Mouse (Mus musculus): ENCODE data around the gene Aqp5. TPM values are rescaled to one million over a fixed set of nuclear protein-coding genes. Genes with fewer than 3 reads are reported as not detected.

Gene Aqp5
- polyA plus RNA-seq, 1 experiment: not detected

GRCm38 (mm10) chr15:99594951-99595350 lies 4.4 kb downstream of the Aqp5 start:
- Histone ChIP-seq H3K4me3 (ENCODE audit: insufficient read depth, low read length) (no peak overlapping the region), H3K27ac (ENCODE audit: insufficient read depth, low read depth, low read length) (no peak overlapping the region), H3K4me1 (ENCODE audit: control insufficient read depth, insufficient read depth, low read length) (no peaks in the 10 kb centered on the region)
- no peak for TF ChIP-seq CTCF (IDR thresholded peaks at IDR 0.05; ENCODE audit: low read depth, low read length)
- TF ChIP-seq POLR2A (IDR thresholded peaks at IDR 0.05; ENCODE audit: borderline replicate concordance, low read depth, low read length): no peak

- TF ChIP-seq CTCF (IDR thresholded peaks at IDR 0.05; ENCODE audit: low read depth, low read length): peak; percentile 92
- TF ChIP-seq POLR2A (IDR thresholded peaks at IDR 0.05; ENCODE audit: borderline replicate concordance, low read depth, low read length): no peak
- Histone ChIP-seq H3K4me3 (ENCODE audit: insufficient read depth, low read length) (no peak overlapping the region), H3K27ac (ENCODE audit: insufficient read depth, low read depth, low read length) (no peak overlapping the region), H3K4me1 (ENCODE audit: control insufficient read depth, insufficient read depth, low read length) (no peaks in the 10 kb centered on the region)
Measured at GRCm38 (mm10) chr15:99596056-99596687, 5.6 kb downstream of the Aqp5 start.

- H3K4me3 ChIP-seq (ENCODE audit: insufficient read depth, low read length): no peak overlapping the region
- H3K4me1 ChIP-seq (ENCODE audit: control insufficient read depth, insufficient read depth, low read length): no peaks in the 10 kb centered on the region
- TF ChIP-seq CTCF (IDR thresholded peaks at IDR 0.05; ENCODE audit: low read depth, low read length): no peak
- H3K27ac ChIP-seq (ENCODE audit: insufficient read depth, low read depth, low read length): no peak overlapping the region
Measured at GRCm38 (mm10) chr15:99596841-99597240, 6.3 kb downstream of the Aqp5 start.

- no peaks in the 10 kb centered on the region for H3K4me1 ChIP-seq (ENCODE audit: control insufficient read depth, insufficient read depth, low read length)
- no peak overlapping the region for H3K4me3 ChIP-seq (ENCODE audit: insufficient read depth, low read length)
- TF ChIP-seq POLR2A (IDR thresholded peaks at IDR 0.05; ENCODE audit: borderline replicate concordance, low read depth, low read length): no peak
- no peak for TF ChIP-seq CTCF (IDR thresholded peaks at IDR 0.05; ENCODE audit: low read depth, low read length)
- no peak overlapping the region for H3K27ac ChIP-seq (ENCODE audit: insufficient read depth, low read depth, low read length)
Measured at GRCm38 (mm10) chr15:99597596-99597995, 7.0 kb downstream of the Aqp5 start.

- no peaks in the 10 kb centered on the region for H3K4me1 ChIP-seq (ENCODE audit: control insufficient read depth, insufficient read depth, low read length)
- H3K27ac ChIP-seq (ENCODE audit: insufficient read depth, low read depth, low read length): no peak overlapping the region
- TF ChIP-seq CTCF (IDR thresholded peaks at IDR 0.05; ENCODE audit: low read depth, low read length) (no peak), POLR2A (IDR thresholded peaks at IDR 0.05; ENCODE audit: borderline replicate concordance, low read depth, low read length) (no peak)
- H3K4me3 ChIP-seq (ENCODE audit: insufficient read depth, low read length): no peak overlapping the region
Measured at GRCm38 (mm10) chr15:99599245-99600070, 8.9 kb downstream of the Aqp5 start.

- Histone ChIP-seq H3K4me3 (ENCODE audit: insufficient read depth, low read length) (no peak within 1 kb of the TSS), H3K4me1 (ENCODE audit: control insufficient read depth, insufficient read depth, low read length) (no peaks in the 10 kb centered on the region), H3K27ac (ENCODE audit: insufficient read depth, low read depth, low read length) (no peak within 1 kb of the TSS)
- TF ChIP-seq POLR2A (IDR thresholded peaks at IDR 0.05; ENCODE audit: borderline replicate concordance, low read depth, low read length): no peak
- TF ChIP-seq CTCF (IDR thresholded peaks at IDR 0.05; ENCODE audit: low read depth, low read length): no peak
Measured at GRCm38 (mm10) chr15:99600986-99601822, 10.6 kb downstream of the Aqp5 start, which contains the start of gene Aqp6. Aqp6 (plus strand) TSS chr15:99601400.

GRCm38 (mm10) chr15:99601823-99602120 lies 11.2 kb downstream of the Aqp5 start:
- no peaks in the 10 kb centered on the region for H3K4me1 ChIP-seq (ENCODE audit: control insufficient read depth, insufficient read depth, low read length)
- no peak overlapping the region for H3K4me3 ChIP-seq (ENCODE audit: insufficient read depth, low read length)
- TF ChIP-seq POLR2A (IDR thresholded peaks at IDR 0.05; ENCODE audit: borderline replicate concordance, low read depth, low read length) (no peak), CTCF (IDR thresholded peaks at IDR 0.05; ENCODE audit: low read depth, low read length) (no peak)
- no peak overlapping the region for H3K27ac ChIP-seq (ENCODE audit: insufficient read depth, low read depth, low read length)

- TF ChIP-seq POLR2A (IDR thresholded peaks at IDR 0.05; ENCODE audit: borderline replicate concordance, low read depth, low read length): no peak
- TF ChIP-seq CTCF (IDR thresholded peaks at IDR 0.05; ENCODE audit: low read depth, low read length): no peak
- Histone ChIP-seq H3K4me1 (ENCODE audit: control insufficient read depth, insufficient read depth, low read length) (no peaks in the 10 kb centered on the region), H3K27ac (ENCODE audit: insufficient read depth, low read depth, low read length) (no peak overlapping the region), H3K4me3 (ENCODE audit: insufficient read depth, low read length) (no peak overlapping the region)
Measured at GRCm38 (mm10) chr15:99602206-99602820, 11.7 kb downstream of the Aqp5 start.

GRCm38 (mm10) chr15:99603216-99603615 lies 12.6 kb downstream of the Aqp5 start:
- no peaks in the 10 kb centered on the region for H3K4me1 ChIP-seq (ENCODE audit: control insufficient read depth, insufficient read depth, low read length)
- H3K4me3 ChIP-seq (ENCODE audit: insufficient read depth, low read length): no peak overlapping the region
- H3K27ac ChIP-seq (ENCODE audit: insufficient read depth, low read depth, low read length): no peak overlapping the region
- TF ChIP-seq CTCF (IDR thresholded peaks at IDR 0.05; ENCODE audit: low read depth, low read length) (no peak), POLR2A (IDR thresholded peaks at IDR 0.05; ENCODE audit: borderline replicate concordance, low read depth, low read length) (no peak)

All from bone marrow macrophage, adult 2 months (primary cell).